Mouse (Mus musculus): ENCODE results near the gene Scaf1. TPM values are rescaled to one million over a fixed set of nuclear protein-coding genes. Genes with fewer than 3 reads are reported as not detected.

Scaf1 gene
- polyA plus RNA-seq, 1 experiment: 406 TPM

GRCm38 (mm10) chr7:45007141-45007540, 9.0 kb downstream of the Scaf1 start:
- no peak for TF ChIP-seq GATA1 (IDR thresholded peaks at IDR 0.05; ENCODE audit: low read length)

GRCm38 (mm10) chr7:45006503-45006902, 9.7 kb downstream of the Scaf1 start:
- no peak for TF ChIP-seq GATA1 (IDR thresholded peaks at IDR 0.05; ENCODE audit: low read length)

DNA sequence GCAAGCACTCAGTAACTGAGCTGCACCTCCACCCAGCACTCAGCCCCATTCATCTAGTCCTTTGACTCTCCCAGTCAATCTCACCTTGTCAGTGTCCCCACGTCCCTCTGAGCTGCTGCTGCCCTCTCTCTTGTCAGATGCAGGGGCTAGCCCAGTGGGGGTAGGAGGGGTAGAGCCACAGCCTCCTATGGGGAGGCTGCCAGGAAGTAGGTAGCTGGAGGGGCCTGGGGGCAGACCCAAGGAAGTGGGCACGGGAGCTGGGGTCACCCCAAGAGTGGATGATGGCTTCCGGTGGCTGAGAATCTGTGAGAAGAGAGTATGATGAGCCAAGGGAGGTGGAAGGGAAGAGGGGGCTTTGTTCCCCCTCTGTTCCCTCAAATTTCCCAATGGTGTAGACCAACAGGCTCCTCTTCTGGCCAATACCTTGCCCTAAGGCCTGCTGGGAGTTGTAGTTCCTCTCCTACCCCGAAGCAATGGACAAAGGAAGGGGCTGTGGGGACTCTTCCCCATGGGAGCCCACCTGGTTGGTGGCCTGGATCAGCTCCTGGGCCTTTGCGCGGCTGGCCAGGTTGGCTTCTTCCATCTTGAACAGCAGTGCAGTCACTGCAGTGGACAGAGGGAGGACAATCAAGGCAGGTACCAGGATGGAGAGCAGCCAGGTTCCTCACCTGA, 10.7 kb downstream of the Scaf1 start:
- TF ChIP-seq GATA1 (IDR thresholded peaks at IDR 0.05; ENCODE audit: low read length): no peak

DNA sequence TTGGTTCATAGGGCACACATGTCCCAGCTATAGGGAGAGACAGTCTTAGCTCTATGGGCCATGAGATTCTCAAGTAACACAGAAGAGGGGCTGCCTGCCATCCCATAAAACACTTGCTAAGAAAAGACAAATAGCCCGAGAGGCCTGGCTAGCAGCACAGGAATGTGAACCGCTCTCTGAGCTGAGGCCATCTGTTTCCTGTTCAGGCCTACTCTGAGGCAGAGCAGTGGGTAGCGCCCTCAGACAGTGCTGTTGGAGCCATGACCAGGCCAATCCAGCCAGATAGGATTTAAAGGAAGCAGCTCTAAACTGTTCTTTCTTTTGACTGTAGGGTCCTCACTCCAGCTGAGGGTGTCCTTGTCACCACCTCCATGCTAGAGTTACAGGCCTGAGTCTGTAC, 11.6 kb downstream of the Scaf1 start:
- TF ChIP-seq GATA1 (IDR thresholded peaks at IDR 0.05; ENCODE audit: low read length): no peak

DNA sequence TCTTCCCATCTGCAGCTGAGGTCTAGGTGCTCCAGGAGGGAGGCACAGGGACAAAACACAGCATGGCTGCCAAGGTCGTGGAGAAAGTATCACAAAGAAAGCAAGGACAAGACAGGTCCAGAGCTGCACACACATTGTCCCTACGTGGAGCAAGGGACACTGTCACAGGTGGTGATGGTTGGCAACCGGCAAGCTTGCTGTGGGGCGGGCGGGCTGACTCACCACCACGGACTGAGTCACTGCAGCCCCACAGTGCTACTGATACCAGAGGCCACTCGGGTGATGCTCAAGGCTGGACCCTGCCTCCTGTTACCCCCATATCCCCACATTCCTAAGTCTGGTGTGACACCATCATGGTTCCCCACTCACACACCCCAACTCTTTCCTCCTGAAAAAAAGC, 13.7 kb downstream of the Scaf1 start:
- TF ChIP-seq GATA1 (IDR thresholded peaks at IDR 0.05; ENCODE audit: low read length): no peak

DNA sequence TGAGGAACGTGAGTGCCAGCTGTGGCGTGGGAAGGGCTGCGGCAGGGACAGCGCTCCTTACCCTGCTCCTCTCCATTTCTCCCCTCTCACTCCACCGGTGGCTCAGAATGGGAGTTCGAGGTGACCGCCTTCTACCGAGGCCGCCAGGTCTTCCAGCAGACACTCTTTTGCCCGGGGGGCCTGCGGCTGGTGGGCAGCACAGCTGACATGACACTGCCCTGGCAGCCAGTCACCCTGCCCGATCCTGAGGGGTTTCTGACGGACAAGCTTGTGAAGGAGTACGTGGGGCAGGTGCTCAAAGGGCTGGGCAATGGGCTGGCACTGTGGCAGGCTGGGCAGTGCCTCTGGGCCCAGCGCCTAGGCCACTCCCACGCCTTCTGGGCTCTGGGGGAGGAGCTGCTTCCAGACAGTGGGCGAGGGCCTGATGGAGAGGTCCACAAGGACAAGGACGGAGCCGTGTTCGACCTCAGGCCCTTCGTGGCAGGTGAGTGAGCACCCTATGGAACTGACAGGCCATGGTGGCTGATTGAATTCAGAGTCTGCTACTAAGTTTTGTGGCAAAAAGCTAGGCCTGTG, 15.5 kb downstream of the Scaf1 start:
- TF ChIP-seq GATA1 (IDR thresholded peaks at IDR 0.05; ENCODE audit: low read length): no peak

DNA sequence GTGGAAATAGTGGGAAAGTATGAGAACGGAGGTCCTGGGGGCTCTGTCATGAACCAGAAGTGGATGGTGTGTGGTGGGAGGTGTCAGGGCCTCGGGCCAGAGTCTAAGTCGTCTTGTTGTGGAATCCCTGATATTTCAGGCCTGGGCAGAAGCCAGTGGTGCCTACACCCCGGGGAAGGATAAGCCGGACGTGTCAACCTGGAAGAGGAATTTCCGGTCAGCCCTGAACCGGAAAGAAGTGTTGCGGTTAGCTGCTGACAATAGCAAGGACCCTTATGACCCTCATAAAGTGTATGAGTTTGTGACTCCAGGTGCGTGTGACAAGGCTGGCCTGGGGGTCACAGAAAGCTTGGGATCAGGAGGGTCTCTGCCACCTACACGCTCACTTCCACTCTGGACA, 16.4 kb downstream of the Scaf1 start:
- no peak for TF ChIP-seq GATA1 (IDR thresholded peaks at IDR 0.05; ENCODE audit: low read length)

DNA sequence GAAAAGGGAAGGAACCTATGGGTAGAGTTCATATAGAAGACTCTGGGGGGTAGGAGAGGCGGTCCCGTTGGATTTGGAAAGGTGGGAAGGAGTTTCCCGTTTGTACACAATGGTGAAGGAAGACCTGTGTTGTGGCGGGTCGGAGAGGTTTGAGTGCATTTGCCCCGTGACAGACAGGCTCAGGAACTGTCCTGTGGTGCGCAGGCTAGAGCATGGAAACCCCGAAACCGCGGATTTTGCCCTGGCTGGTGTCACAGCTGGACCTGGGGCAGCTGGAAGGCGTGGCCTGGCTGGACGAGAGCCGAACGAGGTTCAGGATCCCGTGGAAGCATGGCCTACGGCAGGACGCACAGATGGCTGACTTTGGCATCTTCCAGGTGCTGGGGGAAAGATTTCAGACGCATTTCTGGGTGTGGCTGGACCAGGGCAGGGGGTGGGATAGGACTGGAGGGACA, 17.6 kb downstream of the Scaf1 start, which contains the start of gene Bcl2l12:
TSS of gene Bcl2l12 (minus strand) at position 212 of the 455 bp plus-strand sequence.
- no peak for TF ChIP-seq GATA1 (IDR thresholded peaks at IDR 0.05; ENCODE audit: low read length)

GRCm38 (mm10) chr7:44997940-44998428, 18.2 kb downstream of the Scaf1 start:
- TF ChIP-seq GATA1 (IDR thresholded peaks at IDR 0.05; ENCODE audit: low read length): no peak

- TF ChIP-seq GATA1 (IDR thresholded peaks at IDR 0.05; ENCODE audit: low read length): no peak
Observed at GRCm38 (mm10) chr7:44997231-44997939, 18.8 kb downstream of the Scaf1 start, which contains the start of gene Irf3. Gene Irf3, plus strand, starts transcription at chr7:44997648.

DNA sequence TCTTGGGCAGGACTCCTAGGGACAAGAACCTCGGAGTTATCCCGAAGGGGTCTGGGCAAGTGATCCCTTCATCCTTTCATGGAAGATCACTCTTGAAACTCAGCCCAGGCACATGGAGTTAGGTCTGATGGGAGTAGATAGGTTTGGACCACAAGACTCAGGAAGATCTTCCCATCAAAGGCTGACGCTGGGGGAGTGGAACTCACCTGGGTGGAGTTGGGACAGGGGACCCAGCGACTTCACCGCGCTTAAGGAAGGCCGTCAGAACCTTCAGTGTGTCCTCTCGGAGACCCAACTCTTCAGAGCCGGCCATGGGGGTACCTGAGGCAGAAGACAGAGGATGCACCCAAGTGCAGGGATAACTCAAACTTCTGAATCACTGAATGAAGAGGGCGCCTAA, 19.5 kb downstream of the Scaf1 start:
- no peak for TF ChIP-seq GATA1 (IDR thresholded peaks at IDR 0.05; ENCODE audit: low read length)

GRCm38 (mm10) chr7:44986879-44987718, 29.1 kb downstream of the Scaf1 start:
- no peak for TF ChIP-seq GATA1 (IDR thresholded peaks at IDR 0.05; ENCODE audit: low read length)

GRCm38 (mm10) chr7:44986192-44986878, 29.8 kb downstream of the Scaf1 start, which contains the start of gene Prmt1:
Gene Prmt1, minus strand, starts transcription at chr7:44986568.
- TF ChIP-seq GATA1 (IDR thresholded peaks at IDR 0.05; ENCODE audit: low read length): no peak

- TF ChIP-seq GATA1 (IDR thresholded peaks at IDR 0.05; ENCODE audit: low read length): no peak
Observed at GRCm38 (mm10) chr7:44985595-44986191, 30.5 kb downstream of the Scaf1 start.
